Mouse (Mus musculus) liver, adult 2 months (tissue): ENCODE measurements at regions not wholly inside any gene's neighbourhood (a gene's known extent, or its start where the extent isn't known, plus 50 kb on each side); places are given as distances from the start of the nearest gene placed in this dataset.

Source experiments
- CTCF ChIP-seq: fragments of 200-500 bp; IDR thresholded peaks from 2 replicates; pipeline ENCODE4 v1.5.1; 2011; ENCODE audit warnings: low read depth, low read length, control low read depth
- POLR2A ChIP-seq: fragments of 200-500 bp; IDR thresholded peaks from 2 replicates; pipeline ENCODE4 v1.6.1; 2011; ENCODE audit warnings: low read length, control low read depth; ENCODE audit not compliant: insufficient read depth; ENCODE audit errors: extremely low read depth

GRCm38 (mm10) chr17:15182105-15182504, 140.8 kb upstream of the Gm3448 start:
- TF ChIP-seq CTCF (no peak), POLR2A (no peak)
